Mouse (Mus musculus) ovary, adult 18-20 months (tissue): ENCODE measurements around the gene Nceh1.

Source experiments
- DNase-seq: peaks from one replicate; pipeline ENCODE4 v3.0.0; 2022; ENCODE audit warnings: low spot score, mixed read lengths

Gene Nceh1

GRCm38 (mm10) chr3:27182733-27183600 lies at the start of gene Nceh1:
Gene Nceh1 (plus strand): TSS chr3:27182965.
- DNase-seq: peak; percentile 91

DNA sequence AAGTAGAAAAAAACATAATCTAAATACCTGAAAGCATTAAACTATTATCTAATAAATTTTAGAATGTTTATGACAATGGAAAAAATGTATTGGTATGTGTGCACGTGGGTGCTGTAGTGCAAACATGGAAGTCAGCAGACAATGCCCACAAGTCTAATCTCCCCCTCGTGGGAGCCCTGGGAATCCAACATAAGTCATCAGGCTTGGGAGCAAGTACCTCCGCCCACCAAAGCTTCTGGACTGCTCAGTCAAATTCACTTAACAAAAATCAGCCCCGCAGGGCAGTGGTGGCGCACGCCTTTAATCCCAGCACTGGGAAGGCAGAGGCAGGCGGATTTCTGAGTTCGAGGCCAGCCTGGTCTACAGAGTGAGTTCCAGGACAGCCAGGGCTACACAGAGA lies 42.7 kb upstream of the Nceh1 start:
- no peak for DNase-seq

DNA sequence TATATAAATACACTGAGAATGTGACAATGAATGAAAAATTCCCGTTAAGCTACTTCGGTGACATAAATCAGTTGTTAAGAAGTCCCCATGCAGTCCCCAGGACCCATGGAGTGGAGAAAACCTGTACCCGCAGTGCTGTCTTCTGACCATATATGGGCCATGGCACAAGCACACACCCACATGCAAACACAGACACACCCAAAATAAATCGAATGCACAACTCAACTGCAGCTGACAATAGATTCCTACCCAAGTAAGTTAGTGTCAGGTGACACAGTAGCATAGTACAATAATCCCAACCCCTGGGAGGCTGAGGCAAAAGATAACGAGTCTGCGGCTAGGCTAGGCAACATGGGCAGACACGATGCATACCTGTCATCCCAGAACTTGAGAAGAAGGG lies 39.2 kb upstream of the Nceh1 start:
- DNase-seq: no peak

DNA sequence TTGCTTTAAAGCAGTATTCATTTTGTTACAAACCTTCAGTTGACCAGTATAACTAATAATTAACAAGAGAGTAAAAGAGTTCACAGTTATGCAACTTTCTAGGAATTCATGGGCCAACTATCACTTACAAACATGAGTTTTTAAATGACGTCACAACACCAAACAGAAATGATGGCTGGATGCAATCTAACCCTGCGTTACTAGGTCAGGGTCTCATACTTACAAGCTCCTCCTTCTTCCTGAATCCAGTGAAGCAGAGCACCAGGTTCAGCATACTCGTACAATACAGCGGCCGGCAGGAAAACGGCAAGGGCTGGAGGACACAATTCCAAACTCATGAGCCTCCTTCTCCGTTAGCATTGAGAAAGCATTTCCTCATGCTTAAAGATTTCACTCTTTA lies 37.0 kb upstream of the Nceh1 start:
- no peak for DNase-seq

GRCm38 (mm10) chr3:27153191-27153671 lies 29.5 kb upstream of the Nceh1 start:
- DNase-seq: peak; percentile 5

- DNase-seq: peak; percentile 97
Observed at GRCm38 (mm10) chr3:27153701-27154209, 29.0 kb upstream of the Nceh1 start, which contains the start of gene Ect2. Gene Ect2 (minus strand): TSS chr3:27153878.

- no peak for DNase-seq
Observed at GRCm38 (mm10) chr3:27154280-27154679, 28.5 kb upstream of the Nceh1 start.

- DNase-seq: no peak
Observed at GRCm38 (mm10) chr3:27155051-27155855, 27.5 kb upstream of the Nceh1 start.

GRCm38 (mm10) chr3:27155856-27156593 lies 26.7 kb upstream of the Nceh1 start:
- DNase-seq: no peak

DNA sequence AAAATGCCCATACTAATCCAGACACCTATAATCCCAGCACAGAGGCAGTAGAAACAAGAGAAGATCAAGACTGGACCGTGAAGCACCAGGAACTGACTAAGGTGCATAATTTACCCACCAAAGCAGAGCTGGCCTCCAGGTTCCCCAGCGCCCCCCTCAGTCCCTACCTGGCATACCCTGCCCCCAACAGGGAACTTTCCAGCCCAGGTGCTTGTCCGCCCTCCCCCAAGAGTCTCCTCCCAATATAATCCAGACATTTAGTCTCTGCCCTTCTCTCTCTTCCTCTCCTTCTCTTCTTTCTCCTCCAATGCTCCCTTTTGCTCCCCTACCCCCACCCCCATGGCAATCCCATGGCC lies 26.2 kb upstream of the Nceh1 start:
- no peak for DNase-seq

- DNase-seq: no peak
Observed at GRCm38 (mm10) chr3:27158910-27159309, 23.9 kb upstream of the Nceh1 start.

DNA sequence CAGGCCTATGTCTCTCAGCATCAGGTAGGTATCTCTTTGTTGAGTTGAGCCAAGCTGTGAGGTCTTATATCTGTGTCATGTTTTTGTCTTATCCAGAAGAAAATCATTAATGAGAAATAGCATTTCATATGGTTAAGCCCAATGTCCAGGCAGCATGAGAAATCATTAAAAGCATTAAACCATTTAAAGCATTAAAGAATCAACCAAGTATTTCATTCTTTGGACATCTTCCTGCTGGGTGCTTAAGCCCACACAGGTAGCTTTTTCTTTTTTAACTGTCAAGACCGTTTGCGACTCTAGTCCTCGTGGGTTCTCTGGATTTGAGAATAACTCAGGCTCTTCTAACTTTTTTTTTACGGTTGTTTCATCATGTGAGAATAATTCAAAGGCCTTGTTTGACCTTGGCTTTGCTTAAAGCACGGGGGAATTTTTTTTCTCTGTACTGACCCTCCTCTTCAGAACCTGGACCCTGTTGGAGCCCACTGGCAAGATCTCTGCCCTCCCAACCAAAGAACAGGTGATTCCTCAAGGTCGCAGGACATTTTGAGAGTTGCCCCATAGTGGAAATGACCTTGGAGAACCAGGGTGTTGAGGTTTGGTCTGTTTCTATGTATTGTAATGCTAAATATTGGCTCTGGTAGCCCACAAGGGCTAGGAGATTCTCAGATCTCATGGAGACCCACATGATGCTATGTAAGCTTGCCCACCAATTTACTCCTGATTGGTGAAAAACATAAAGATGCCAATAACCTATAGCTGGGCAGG lies 20.9 kb upstream of the Nceh1 start:
- DNase-seq: no peak

DNA sequence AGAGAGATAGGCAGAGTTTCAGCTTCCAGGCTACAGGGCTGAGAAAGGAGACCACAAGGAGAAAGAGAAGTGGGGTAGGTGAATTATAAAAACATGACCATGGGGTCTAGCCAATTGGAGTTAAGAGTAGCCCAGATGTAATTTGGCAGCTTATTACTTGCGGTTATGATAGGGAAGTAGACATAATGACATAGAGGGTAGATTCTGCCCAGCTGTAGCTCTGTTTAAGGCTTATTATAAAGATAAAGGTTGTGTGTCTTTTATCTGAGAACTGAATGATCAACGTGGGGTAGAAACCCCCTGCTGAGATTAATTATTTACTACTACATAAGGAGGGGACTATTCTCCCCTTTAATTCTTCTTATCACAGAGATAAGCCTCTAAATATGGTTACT lies 20.4 kb upstream of the Nceh1 start:
- DNase-seq: no peak

- no peak for DNase-seq
Observed at GRCm38 (mm10) chr3:27165481-27166065, 17.2 kb upstream of the Nceh1 start.

- DNase-seq: no peak
Observed at GRCm38 (mm10) chr3:27170257-27170656, 12.5 kb upstream of the Nceh1 start.

DNA sequence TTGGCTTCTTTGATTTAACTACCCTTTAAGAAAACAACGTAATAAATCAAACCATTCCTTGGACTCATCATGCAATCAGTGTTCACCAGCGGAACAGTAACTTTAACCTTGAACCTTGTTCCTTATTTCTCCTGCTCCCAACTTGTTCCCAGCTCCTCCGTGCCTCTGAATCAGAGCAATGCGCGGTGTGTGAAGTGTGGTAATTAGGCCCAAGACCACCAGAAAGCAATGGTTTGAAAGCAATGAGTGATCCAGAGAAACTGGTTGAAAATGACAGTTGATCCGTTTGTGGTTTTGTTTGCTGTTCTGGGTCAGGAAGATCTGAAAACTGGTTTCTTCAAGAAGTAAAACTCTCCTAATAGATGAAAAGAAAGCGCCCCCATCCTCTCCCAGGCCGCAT lies 3.1 kb upstream of the Nceh1 start:
- no peak for DNase-seq

DNA sequence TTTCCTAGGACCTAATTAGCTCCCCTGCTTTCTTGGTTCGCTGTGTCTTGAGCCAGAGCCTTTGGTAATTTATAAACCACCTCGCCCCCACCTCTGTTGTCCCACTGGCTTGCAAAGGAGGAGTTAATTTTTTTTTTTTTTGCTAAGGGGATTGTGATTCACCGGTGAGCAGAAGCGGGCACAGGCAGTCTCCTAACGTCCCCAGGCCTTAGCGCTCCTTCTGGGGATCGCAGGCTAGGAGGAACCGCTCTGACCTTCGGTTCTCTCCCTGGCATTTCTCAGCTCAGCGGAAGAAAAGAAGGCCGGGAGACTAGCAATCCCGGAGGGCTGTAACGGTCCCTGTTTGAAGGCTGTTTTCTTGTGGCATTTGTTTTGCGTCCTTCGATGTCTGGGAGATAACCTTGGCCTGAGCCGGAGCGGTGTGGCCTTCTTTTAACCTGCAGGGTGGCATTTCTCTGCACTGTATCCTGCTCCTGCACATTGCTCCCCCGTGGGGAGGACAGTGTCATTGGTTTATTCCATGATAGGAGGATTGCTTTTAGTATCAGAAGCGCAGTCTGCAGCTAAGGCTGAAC lies 923 bp downstream of the Nceh1 start:
- DNase-seq: peak; percentile 47

GRCm38 (mm10) chr3:27188386-27188785 lies 5.6 kb downstream of the Nceh1 start:
- DNase-seq: no peak

GRCm38 (mm10) chr3:27189320-27190261 lies 6.8 kb downstream of the Nceh1 start:
- peak; percentile 72 for DNase-seq
